Mouse (Mus musculus) monocyte, adult 2 months (primary cell): ENCODE data around the gene Cdh4.

Experiments used
- DNase-seq, 2 experiments: peaks; one replicate each; pipeline ENCODE4 v3.0.0; 2022; ENCODE audit warnings: low spot score in 2 of 2, low read depth in 1 of 2

The Cdh4 gene

DNA sequence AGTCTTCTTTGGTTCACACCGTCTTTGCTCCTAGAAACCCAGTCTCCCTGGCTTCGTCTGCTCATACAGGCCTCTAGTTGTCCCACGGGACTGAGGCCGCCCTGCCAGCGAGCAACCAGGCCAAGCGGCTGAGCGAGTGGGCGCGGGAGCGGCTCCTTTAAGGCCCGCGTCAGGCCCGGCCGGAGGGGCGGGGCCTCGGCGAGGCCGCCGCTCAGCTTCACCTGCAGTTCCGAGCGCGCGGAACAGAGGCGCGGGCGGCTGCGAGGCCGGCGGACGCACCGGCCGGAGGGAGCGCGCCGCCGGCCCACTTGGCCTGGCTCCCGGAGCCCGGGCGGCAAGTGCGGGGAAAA, at the start of gene Cdh4:
Cdh4 (plus strand) TSS at position 241 of the 350 bp plus-strand sequence.
- no peak for DNase-seq

DNA sequence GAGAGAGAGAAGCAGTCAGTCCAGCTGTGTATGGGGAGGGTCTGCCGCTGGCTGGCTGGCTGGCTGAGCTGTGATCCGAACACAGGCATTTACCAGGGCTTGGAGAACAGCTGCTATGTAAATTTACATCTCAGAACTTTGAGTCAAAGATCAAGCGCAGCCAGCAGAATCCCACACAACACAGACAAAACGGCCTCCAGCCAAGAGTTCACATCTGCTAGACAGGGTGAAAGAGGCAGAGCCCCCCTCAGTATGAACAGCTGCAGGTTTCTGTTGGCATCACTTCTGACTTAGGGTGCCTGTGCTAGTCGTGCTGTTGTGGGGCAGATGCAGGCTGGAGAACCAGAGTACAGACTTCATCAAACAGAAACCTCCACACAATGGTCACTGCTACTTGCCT, 46.8 kb upstream of the Cdh4 start:
- no peak for DNase-seq

GRCm38 (mm10) chr2:179399645-179400249, 42.5 kb upstream of the Cdh4 start:
- DNase-seq = no peak

GRCm38 (mm10) chr2:179410866-179411561, 31.2 kb upstream of the Cdh4 start:
- DNase-seq = no peak

GRCm38 (mm10) chr2:179412966-179413365, 29.3 kb upstream of the Cdh4 start:
- no peak for DNase-seq

- DNase-seq = no peak
Observed at GRCm38 (mm10) chr2:179414253-179414652, 28.0 kb upstream of the Cdh4 start.

GRCm38 (mm10) chr2:179414704-179415103, 27.5 kb upstream of the Cdh4 start:
- no peak for DNase-seq

DNA sequence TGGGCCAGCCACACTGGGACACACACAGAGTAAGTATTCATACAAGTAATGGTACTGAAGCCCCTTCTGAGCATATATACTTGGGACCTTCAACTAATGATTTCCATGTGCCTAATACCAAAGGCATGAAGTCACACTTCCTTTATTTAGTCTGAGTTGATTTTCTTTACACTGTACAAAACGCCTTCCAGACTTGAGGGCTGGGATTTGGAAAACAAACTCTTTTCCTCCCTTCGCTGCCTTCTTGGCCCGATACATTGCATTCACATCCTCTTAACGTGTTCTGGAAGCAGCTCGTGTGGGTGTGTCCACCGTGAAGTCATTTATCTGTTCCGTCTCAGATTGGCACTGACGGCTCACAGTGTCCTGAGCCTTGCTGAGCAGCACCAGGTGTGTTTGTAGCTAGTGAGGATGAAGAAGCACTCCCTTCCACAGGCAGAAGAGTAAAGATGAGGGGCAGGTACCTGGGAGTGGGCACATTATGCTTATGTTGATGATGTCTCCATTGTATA, 26.3 kb upstream of the Cdh4 start:
- no peak for DNase-seq

GRCm38 (mm10) chr2:179416587-179417227, 25.5 kb upstream of the Cdh4 start:
- no peak for DNase-seq

- no peak for DNase-seq
Observed at GRCm38 (mm10) chr2:179425602-179426001, 16.6 kb upstream of the Cdh4 start.

DNA sequence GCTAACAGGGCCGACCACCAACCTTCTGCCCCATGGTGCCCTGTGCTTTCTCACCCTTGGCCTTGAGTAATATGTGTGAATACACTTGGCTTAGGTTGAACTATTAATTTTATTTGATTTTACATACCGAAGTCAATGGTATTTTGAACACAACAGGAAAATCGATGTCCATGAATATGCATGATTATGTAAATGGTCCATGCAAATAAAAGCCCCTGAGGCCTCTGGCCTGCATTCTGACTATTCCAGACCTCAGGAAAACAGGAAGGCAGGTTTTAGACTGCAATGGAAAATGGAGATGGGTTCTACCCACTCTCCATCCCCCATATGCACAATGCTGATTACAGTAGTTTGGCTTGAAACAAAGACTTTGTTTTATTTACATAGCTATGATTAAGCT, 13.3 kb upstream of the Cdh4 start:
- no peak for DNase-seq

DNA sequence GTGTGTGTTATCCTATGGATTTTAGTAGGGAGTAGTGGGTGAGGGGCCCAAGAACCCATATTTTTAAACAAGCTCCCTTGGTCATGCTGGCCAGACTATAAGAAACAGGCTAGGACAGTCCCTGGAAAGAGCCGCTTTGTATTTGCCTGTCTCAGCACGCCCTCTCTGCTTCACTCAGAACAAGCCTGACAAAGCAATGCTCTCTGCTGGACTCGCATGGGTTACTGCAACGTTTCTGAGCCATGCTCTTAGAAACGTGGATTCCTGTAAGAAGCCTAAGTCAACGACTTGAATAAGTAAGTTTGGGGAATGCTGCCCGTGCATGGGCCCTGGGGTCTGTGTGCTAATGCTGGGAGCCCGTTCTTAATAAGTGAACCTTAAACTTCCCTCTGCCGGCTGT, 2.1 kb upstream of the Cdh4 start:
- no peak for DNase-seq

DNA sequence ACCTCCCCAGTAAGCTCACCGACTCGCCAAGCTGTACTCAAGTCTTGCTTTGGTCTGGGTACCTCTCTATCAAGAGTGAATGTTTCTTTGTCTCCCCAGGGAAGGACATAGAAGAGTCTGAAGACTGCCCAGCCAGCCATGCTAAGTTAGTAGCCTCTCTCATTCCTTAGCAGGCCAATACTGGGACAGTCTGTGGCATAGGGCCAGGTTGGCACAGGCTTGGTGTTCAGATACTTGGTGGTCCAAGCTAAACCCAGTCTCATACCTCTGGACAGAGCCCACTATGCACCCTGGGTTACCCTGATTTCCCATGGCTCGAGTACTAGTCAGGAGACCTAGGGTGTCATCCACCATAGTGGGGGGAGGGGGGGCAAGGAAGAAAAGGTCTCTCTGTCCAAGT, 1.1 kb upstream of the Cdh4 start:
- no peak for DNase-seq

GRCm38 (mm10) chr2:179441717-179442116, 514 bp upstream of the Cdh4 start:
- DNase-seq = no peak

DNA sequence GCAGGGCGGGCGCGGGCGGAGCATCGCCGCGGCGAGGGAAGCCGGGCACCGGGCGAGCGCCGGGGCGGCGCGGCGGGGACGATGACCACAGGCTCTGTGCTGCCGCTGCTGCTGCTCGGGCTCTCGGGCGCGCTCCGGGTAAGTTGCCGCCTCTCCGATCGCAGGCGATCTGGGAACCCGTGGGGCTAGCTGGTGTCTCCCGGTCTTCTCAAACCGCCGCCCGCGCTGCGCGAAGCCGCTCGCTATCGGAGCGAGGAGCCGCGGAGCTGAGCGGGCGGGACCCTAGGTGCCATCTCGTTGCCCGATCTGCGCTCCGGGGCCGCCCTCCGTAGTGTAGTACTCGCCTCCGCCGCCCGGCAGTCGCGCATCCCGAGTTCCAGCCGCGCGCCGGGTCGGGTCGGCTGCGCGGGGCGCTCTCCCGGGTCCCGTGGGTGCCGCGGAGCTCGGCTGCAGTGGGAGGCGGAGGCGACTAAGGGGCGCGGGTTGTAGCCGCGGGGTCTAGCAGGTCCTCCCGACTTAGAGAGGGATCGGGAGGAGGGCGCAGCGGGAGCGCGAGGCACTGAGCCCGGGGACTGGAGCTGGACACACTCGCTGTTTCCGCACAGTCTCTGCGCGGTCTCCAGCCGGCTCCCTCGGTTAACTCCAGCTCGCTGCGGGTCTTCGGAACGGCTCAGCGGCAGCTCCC, 452 bp downstream of the Cdh4 start:
- DNase-seq = no peak

DNA sequence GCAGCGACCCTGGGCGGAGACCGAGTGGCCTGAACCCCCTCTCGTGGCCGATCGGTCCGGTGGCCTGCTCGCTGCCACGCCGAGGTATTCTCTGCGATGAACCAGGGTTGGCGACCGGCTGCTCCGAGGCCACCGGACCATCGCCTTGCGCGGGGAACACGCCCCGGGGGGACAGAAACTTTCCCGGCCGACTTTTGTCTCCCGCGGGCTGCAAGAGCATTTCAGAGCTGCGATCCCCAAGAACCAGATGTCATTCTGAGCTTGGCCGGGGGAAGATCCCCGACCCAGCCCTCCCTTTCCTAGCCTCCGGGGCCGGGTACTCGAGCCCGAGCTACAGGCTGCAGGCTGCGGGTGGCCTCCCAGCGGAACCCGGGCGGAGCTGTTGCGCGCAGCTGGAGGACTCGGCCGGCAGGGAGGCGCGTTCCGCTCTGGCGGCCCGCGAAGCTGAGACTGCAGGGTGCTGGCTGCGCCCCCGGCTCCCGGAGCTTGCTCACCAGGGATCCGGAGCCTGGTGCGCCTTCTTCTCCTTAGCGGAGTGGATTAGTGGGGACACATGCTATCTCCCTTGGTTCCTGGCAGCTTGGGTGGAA, 1.1 kb downstream of the Cdh4 start:
- no peak for DNase-seq

DNA sequence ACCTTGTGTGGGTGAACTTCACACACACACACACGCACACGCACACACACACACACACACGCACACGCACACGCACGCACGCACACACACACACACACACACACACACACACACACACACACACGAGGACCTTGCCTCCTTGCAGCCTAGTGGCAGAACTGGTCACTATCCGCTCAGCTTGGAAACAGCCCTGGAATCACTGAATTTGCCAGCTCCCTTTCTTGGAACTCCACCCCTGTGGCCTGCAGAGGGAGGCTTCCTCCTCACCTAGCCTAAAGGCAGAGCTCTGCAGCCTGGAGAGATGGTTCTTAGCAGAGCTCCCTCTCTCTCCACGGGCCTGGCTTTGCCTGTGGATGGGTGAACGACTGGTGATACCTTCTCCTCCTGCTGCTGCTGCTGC, 1.7 kb downstream of the Cdh4 start:
- no peak for DNase-seq

GRCm38 (mm10) chr2:179448256-179448655, 6.0 kb downstream of the Cdh4 start:
- no peak for DNase-seq

GRCm38 (mm10) chr2:179449018-179449417, 6.8 kb downstream of the Cdh4 start:
- DNase-seq = no peak

DNA sequence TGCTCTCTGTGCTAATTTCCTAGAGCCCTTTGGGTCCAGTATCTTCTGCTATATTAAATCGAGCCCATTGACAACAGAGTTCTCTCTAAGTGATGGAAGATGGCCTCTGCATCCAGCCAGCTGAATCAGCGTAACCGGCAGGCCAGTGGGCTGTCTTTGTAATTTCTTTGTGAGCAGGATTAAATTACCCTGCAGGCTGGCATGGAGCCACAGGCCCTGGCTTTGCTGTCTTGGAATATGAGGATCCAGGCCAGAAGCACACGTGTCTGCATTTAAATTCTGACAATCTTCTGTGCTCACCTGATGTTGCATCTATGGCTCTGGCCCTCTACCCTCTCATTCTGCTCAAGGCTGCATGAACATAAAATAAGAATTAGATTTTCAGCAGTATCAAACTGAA, 17.0 kb downstream of the Cdh4 start:
- no peak for DNase-seq

DNA sequence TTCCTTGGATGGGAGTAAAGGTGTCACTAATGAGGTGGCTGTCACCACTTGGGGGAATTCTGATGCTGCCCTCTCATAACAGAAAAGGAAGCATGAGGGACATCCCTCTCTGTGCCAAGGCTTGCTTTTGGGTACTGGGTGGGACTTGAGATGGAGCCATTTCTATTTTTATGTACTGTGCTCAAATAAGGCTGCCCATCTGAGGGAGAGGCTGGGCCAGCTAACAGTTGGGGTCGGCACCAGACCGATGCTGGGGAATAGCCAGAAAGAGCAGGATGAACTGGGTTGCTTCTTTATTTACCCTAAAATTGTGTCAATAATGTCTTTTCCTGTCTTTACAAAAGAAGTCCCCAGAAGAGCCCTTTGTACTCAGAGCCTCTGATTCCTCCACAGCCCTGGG, 17.4 kb downstream of the Cdh4 start:
- no peak for DNase-seq

DNA sequence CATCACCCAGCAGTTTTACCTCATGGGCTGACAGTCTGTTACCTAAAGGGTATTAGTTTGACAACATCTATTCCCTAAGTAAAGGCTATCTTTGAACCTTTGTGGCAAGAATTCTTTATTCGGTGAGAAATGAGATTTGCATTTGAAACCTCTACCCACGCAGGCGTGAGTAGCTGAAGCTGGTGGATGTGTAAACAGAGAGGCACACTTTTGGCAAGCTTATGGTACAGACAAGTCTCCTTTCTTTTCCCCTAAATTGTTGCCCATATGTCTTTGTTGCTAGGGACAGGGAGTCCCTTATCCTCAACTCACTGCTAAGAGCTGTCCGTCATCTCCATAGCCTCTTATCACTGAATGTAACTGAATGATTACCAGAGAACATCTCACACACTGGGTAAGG, 21.3 kb downstream of the Cdh4 start:
- DNase-seq = no peak
